Mouse (Mus musculus) fibroblast of lung, adult 2 months (primary cell): ENCODE results near the gene Fpr-rs7.

Experiments
- DNase-seq: peaks from one replicate; pipeline ENCODE4 v3.0.0-alpha.2; 2011; ENCODE audit warnings: low read depth

Fpr-rs7 gene

GRCm38 (mm10) chr17:20114126-20114525 lies at the start of gene Fpr-rs7:
Gene Fpr-rs7 (minus strand): TSS chr17:20114226.
- DNase-seq: no peak

- no peak for DNase-seq
Measured at GRCm38 (mm10) chr17:20074090-20074489, 39.9 kb downstream of the Fpr-rs7 start.

- DNase-seq: no peak
Measured at GRCm38 (mm10) chr17:20071656-20072396, 42.2 kb downstream of the Fpr-rs7 start.
